In the genomic region with DNA sequence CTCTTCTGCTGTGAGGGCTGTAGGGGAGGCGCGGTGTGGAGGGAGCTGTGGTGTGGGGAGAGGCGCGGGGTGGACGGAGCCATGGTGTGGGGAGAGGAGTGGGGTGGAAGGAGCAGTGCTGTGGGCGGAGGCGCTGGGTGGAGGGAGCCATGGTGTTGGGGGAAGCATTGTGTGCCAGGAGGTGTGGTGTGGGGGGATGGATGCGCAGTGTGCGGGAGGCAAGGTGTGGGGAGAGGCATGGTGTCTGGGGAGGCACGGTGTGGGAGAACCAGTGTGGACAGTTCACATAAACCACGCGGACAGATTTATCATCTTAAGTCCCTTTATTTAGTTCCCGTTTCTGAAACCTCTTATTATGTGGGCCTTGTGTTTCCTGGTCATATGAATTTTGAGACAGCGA, we compare ENCODE assay signal across 12 mouse cellular contexts.
DNase-seq lines count a peak whose midpoint lies in the region; ATAC-seq lines count a peak whose summit lies in the region.
"Had no signal": no experiment of that assay in that cellular context is flagged by ENCODE, and none has a peak within 500 bp of the region (broad histone marks: within the 10 kb centered on the region; RNA-seq: fewer than 3 reads in every experiment).

No protein-coding gene starts in this region.

- no peaks in the 10 kb centered on the region; the same call in 1 of the 2 replicates for H3K4me1 ChIP-seq in hindbrain, embryonic 11.5 days (replicated peaks; ENCODE audit: control insufficient read depth, insufficient read depth, low read length)
- peaks cover 30% of the 10 kb centered on the region for H3K4me1 ChIP-seq in hindbrain, embryonic 12.5 days
- H3K4me1 ChIP-seq in limb, embryonic 10.5 days = peaks cover 56% of the 10 kb centered on the region

- H3K27ac ChIP-seq in hindbrain, embryonic 11.5 days (ENCODE audit: low read depth, low read length) = no peak overlapping the region
- H3K27ac ChIP-seq in hindbrain, embryonic 12.5 days = no peak overlapping the region
- H3K27ac ChIP-seq in limb, embryonic 10.5 days = peak overlapping the region; percentile 61; the same call in 1 of the 2 replicates
- H3K27ac ChIP-seq: hindbrain, postnatal 0 days; layer of hippocampus, adult 2 months; liver, embryonic 13.5 days had no signal

- ATAC-seq in hindbrain, embryonic 11.5 days (ENCODE audit: low FRiP score) = 0 out of 2 replicates have a peak, but pooled peaks have one; percentile 17
- no peak for ATAC-seq in hindbrain, embryonic 12.5 days (ENCODE audit: low FRiP score)
- ATAC-seq: hindbrain, postnatal 0 days had no signal

- H3K9me3 ChIP-seq in hindbrain, embryonic 11.5 days (ENCODE audit: control insufficient read depth, low read length) = no peaks in the 10 kb centered on the region
- no peaks in the 10 kb centered on the region for H3K9me3 ChIP-seq in hindbrain, embryonic 12.5 days (replicated peaks)
- no peaks in the 10 kb centered on the region for H3K9me3 ChIP-seq in limb, embryonic 10.5 days (replicated peaks)
- H3K9me3 ChIP-seq: liver, embryonic 13.5 days had no signal

- H3K4me3 ChIP-seq in hindbrain, embryonic 11.5 days (ENCODE audit: low read depth, low read length) = no peak overlapping the region
- H3K4me3 ChIP-seq in hindbrain, embryonic 12.5 days = no peak overlapping the region
- no peak overlapping the region for H3K4me3 ChIP-seq in limb, embryonic 10.5 days
- H3K4me3 ChIP-seq: layer of hippocampus, adult 2 months; liver, embryonic 13.5 days had no signal

- H3K36me3 ChIP-seq in hindbrain, embryonic 11.5 days (ENCODE audit: control insufficient read depth, insufficient read depth, low read length) = no peaks in the 10 kb centered on the region
- H3K36me3 ChIP-seq in hindbrain, embryonic 12.5 days = no peaks in the 10 kb centered on the region
- H3K36me3 ChIP-seq in limb, embryonic 10.5 days = no peaks in the 10 kb centered on the region
- H3K36me3 ChIP-seq: liver, embryonic 13.5 days had no signal

- H3K4me2 ChIP-seq in hindbrain, embryonic 11.5 days (replicated peaks; ENCODE audit: low read depth, low read length) = no peak overlapping the region
- H3K4me2 ChIP-seq in hindbrain, embryonic 12.5 days (replicated peaks) = no peak overlapping the region
- H3K4me2 ChIP-seq: liver, embryonic 13.5 days had no signal

- H3K9ac ChIP-seq in hindbrain, embryonic 11.5 days (ENCODE audit: low read depth, low read length) = no peak overlapping the region
- H3K9ac ChIP-seq in hindbrain, embryonic 12.5 days = no peak overlapping the region
- H3K9ac ChIP-seq: liver, embryonic 13.5 days had no signal

- DNase-seq in hindbrain, embryonic 11.5 days (ENCODE audit: low spot score) = no peak
- peak; percentile 44 for DNase-seq in testis, postnatal 10 days (ENCODE audit: low spot score)
- DNase-seq in testis, postnatal 14 days (ENCODE audit: low spot score) = no peak
- no peak for DNase-seq in limb, embryonic 10.5 days (ENCODE audit: low spot score)
- DNase-seq in B cell, adult 2 months = no peak
- no peak for DNase-seq in yolk sac, embryonic 10.5 days (ENCODE audit: low spot score)
- DNase-seq: embryo, embryonic 11 days; liver, embryonic 13.5 days; right cerebral cortex, postnatal 14 days had no signal

- WGBS in hindbrain, embryonic 11.5 days = 88% methylated on average over 14 of the region's 14 CpGs
- 90% methylated on average over 14 of the region's 14 CpGs for WGBS in hindbrain, embryonic 12.5 days
- 91% methylated on average over 14 of the region's 14 CpGs for WGBS in limb, embryonic 10.5 days

- no peaks in the 10 kb centered on the region for H3K27me3 ChIP-seq in hindbrain, embryonic 11.5 days (ENCODE audit: control insufficient read depth, insufficient read depth, low read length)
- H3K27me3 ChIP-seq in hindbrain, embryonic 12.5 days = no peaks in the 10 kb centered on the region; the same call in 1 of the 2 replicates
- H3K27me3 ChIP-seq in limb, embryonic 10.5 days (ENCODE audit: low read depth, poor library complexity, severe bottlenecking) = no peaks in the 10 kb centered on the region
- H3K27me3 ChIP-seq: liver, embryonic 13.5 days had no signal
